Mouse (Mus musculus) 416B (cell line): ENCODE measurements at regions not wholly inside any gene's neighbourhood (a gene's known extent, or its start where the extent isn't known, plus 50 kb on each side); places are given as distances from the start of the nearest gene placed in this dataset.

Source experiments
- DNase-seq: peaks from one replicate; pipeline ENCODE4 v3.0.0; 2011; ENCODE audit warnings: low read depth

DNA sequence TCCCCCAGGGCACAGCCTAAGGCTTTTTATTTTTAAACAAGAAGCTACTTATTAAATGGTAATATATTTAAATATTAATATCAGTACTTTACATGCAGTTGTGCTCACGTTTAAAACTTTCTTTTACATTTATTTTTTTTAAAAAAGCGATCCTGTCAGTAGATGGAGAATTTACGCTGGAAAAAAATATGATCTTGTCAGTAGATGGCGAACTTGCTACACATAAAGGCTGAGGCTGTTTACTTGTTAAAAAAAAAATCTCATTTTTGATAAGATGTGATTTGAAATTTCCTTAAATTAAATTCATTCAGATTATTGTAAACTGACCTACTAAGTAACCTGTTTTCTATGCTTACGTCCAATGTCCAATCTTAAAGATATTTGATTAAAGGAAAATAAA, 441.7 kb upstream of the BB014433 start:
- no peak for DNase-seq

DNA sequence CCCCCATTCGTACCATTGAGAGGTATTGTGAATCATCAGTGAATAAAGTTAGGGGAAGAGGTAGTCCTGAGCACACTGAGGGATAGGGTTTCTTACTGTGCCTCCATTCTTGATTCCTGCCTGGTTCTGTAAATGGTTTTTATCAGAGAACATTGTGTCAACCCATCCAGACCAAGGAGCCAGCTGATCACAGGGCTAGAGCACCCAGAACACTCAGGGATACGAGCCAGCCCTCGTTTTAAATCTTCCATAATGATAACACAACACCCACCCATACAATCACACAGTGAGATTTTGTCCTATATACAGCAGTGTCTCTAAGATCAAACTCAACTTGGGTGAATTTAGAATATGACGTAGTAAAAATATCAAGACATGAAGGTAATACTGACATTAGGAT, 424.7 kb upstream of the BB014433 start:
- DNase-seq: no peak

GRCm38 (mm10) chr8:15468540-15469476, 422.9 kb upstream of the BB014433 start:
- DNase-seq: no peak

DNA sequence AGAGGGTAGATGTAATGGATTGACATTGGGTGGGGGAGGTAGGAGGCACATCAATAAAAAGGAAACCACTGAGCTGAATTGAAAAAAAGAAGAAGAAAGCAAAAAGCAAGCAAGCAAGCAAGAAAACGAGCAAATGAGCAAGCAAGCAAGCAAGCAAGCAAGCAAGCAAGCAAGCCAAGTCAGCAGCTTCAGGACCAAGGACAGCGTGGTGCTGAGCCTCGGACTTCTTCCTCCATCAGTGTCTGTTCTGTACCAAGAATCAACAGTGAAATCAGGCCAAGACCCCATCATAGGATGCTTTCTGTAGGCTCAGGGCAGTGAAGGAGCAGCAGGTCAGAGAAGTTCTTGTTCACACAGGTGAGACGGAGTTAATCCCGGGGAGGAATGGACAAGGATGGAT, 392.7 kb upstream of the BB014433 start:
- no peak for DNase-seq

- no peak for DNase-seq
Measured at GRCm38 (mm10) chr8:15394722-15395115, 348.8 kb upstream of the BB014433 start.

GRCm38 (mm10) chr8:15393936-15394721, 348.3 kb upstream of the BB014433 start:
- DNase-seq: no peak

GRCm38 (mm10) chr8:15392056-15392455, 346.2 kb upstream of the BB014433 start:
- no peak for DNase-seq

DNA sequence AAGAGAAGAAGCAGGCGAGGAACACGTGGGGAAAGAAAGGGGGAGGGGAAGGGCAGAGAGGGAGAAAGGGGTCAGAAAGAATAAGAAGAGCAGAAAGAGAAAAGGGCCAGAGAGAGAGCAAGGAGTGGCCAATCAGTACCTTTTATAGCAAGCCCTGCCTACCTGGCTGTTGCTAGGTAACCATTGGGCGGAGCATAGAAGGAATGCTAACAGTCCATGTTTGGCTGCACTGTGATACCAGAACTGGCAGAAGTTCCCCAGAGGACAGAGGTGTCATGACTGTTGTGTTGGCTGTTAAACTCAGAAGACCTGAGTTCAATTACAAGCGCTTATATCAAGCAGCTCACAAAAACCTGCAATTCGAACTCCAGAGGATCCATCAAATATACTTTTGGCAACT, 342.9 kb upstream of the BB014433 start:
- DNase-seq: no peak

DNA sequence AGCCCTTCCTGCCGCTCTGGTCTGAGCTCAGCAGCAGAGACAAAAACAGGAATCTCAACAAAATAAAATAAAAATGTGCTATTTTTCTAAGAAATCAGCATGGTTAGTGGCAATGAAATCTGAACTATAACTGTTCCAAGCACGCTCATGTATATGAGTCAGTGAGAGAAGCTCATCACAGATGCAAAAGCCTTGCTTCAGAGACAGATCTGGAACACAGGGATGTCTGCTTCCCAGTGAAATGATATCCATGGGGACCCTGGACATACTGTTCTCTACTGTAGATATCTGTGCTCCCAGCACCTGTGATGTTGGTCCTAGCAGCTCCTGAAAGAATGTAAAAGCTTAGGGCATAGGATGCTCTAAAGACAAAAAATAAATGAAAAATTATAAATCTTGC, 321.2 kb upstream of the BB014433 start:
- DNase-seq: no peak

GRCm38 (mm10) chr8:15364546-15364945, 318.7 kb upstream of the BB014433 start:
- DNase-seq: no peak

GRCm38 (mm10) chr8:15344151-15344550, 298.3 kb upstream of the BB014433 start:
- no peak for DNase-seq

- DNase-seq: no peak
Measured at GRCm38 (mm10) chr8:15343616-15344015, 297.7 kb upstream of the BB014433 start.

GRCm38 (mm10) chr8:15334532-15334931, 288.7 kb upstream of the BB014433 start:
- no peak for DNase-seq

DNA sequence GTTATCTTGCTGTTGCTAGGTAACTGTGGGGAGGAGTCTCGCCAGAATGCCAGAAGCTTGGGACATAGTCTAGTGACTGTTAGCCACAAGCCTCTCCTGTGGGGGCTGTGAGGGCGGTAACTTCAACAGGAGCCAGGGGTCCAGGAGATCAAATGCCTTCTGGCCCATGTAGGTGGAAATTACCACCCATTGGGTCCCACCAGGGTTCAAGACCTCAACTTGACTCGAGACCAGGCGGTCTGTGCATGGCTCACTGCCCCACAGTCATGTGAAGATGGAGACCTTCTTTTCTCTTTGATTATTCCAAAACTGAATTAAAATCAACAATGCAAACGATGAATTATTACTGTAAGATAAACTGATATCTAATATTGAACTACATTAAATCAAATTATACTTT, 281.4 kb upstream of the BB014433 start:
- DNase-seq: no peak

- no peak for DNase-seq
Measured at GRCm38 (mm10) chr8:15323421-15323820, 277.5 kb upstream of the BB014433 start.

DNA sequence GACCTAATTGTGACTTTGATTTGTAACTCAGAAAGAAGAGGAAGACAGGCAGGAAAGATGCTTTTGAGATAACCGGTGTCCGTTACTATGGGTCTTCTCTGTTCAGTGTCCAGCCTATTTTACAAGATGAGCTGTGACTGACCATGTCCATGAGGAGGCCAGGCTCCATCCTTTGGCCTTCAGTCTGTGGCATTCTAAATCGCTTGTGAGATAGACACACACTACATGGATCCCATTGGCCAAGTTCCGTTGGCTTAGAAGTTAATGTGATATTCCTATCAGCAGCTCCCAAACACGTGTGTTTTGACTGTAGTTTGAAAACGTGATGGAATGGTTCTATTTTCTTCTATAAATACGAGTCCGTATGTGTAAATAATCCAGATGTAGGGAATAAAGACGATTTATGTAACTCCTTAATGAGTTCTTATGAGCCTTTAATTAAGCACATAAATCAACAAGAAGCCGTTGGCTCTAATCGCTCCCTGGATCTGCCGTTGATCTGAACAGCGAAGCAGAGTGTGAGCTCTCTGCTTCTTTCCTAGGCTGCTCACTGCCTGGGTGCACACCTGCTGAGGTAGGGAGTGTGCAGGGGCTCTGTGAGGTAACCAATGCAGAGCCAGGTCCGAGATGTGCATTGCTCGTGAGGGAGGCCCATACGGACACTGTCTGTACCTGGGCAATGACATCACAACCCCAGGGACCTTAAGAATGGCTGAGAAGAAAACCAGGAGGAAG, 272.4 kb upstream of the BB014433 start:
- DNase-seq: no peak

DNA sequence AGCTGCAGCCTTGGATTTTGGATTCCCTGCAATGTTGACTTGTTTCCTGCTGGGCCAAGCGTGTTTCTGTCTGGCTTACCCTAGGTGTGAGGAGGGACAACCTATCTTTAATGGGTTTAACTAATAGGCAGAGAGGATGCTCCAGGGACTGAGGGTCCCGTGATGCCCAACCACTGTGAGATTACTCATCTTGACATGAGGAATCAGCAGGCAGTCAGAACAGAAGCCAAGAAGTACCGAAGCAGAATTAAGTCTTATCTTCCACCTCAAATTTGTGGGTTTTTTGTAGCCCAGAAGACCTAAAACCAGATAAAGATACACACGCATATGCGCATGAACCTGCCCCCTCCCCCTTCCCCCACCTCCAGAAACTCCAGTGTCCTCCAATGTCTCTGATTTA, 267.6 kb upstream of the BB014433 start:
- DNase-seq: no peak

GRCm38 (mm10) chr8:15311509-15311908, 265.6 kb upstream of the BB014433 start:
- DNase-seq: no peak

GRCm38 (mm10) chr8:15311045-15311444, 265.2 kb upstream of the BB014433 start:
- no peak for DNase-seq

- no peak for DNase-seq
Measured at GRCm38 (mm10) chr8:15304143-15304677, 258.3 kb upstream of the BB014433 start.

DNA sequence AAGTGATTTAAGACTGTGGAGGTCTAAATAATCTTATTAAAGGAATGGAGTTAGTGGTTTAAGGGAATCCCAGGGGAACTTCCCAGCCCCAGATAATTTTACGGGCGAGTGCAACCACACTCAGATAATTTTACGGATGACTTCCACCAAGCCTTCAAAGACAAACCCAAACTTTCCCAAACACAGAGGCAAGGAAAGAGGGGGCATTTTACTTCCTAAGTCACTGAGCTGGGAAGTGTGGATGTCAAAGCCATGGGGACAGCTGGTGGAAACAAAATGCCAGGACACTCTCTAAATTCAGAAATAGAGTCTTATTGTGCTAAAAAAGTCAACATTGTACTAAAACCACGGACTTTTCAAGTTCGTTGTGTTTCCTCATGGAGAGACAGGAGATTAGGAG, 227.9 kb upstream of the BB014433 start:
- DNase-seq: no peak
